Mouse (Mus musculus) myocyte (in vitro differentiated cells): ENCODE data around the gene Slc38a3. TPM values are rescaled to one million over a fixed set of nuclear protein-coding genes. Genes with fewer than 3 reads are reported as not detected.
"Not testable (repeated sequence)": the region's sequence is repeated elsewhere in the genome, so short reads cannot be mapped to it uniquely, and the experiment has no call there.

ENCODE experiments used
- H3K27me3 ChIP-seq: one replicate; pipeline ENCODE4 v1.6.1; 2011; ENCODE audit not compliant: control insufficient read depth, insufficient read depth, insufficient read length
- H3K36me3 ChIP-seq: one replicate; pipeline ENCODE4 v1.6.1; 2011; ENCODE audit not compliant: control insufficient read depth, insufficient read depth
- H3K4me2 ChIP-seq: one replicate; pipeline ENCODE4 v1.6.1; 2011; ENCODE audit warnings: low read depth, control low read depth
- H3K4me3 ChIP-seq: one replicate; pipeline ENCODE4 v1.5.1; 2011; ENCODE audit warnings: mild to moderate bottlenecking, control low read depth, moderate library complexity
- H3K79me2 ChIP-seq: one replicate; pipeline ENCODE4 v1.6.1; 2011; ENCODE audit not compliant: control insufficient read depth, insufficient read depth
- H3ac ChIP-seq: one replicate; pipeline ENCODE4 v1.6.1; 2011; ENCODE audit not compliant: control insufficient read depth, insufficient read length
- CEBPB ChIP-seq: IDR thresholded peaks from 2 replicates; pipeline ENCODE4 v1.6.1; 2011; ENCODE audit warnings: mild to moderate bottlenecking, moderate library complexity; ENCODE audit not compliant: poor library complexity, insufficient read depth, severe bottlenecking
- E2F4 ChIP-seq: IDR thresholded peaks from one replicate; pipeline ENCODE4 v1.6.1; 2011; ENCODE audit warnings: mild to moderate bottlenecking, control low read depth, moderate library complexity; ENCODE audit not compliant: insufficient read depth
- MAX ChIP-seq: IDR thresholded peaks from one replicate; pipeline ENCODE4 v1.6.1; 2011; ENCODE audit warnings: low read depth, mild to moderate bottlenecking, control low read depth
- MYOD1 ChIP-seq, 3 experiments: IDR thresholded peaks; one replicate each; pipeline ENCODE4 v1.6.1; 2011; ENCODE audit warnings: control low read depth in 2 of 3, low read depth in 2 of 3, mild to moderate bottlenecking in 2 of 3, moderate library complexity in 1 of 3; ENCODE audit not compliant: insufficient read length in 2 of 3, control insufficient read depth in 1 of 3
- MYOG ChIP-seq, 3 experiments: IDR thresholded peaks; one replicate each; pipeline ENCODE4 v1.6.1; 2011; ENCODE audit warnings: control low read depth in 2 of 3, low read depth in 2 of 3, mild to moderate bottlenecking in 2 of 3; ENCODE audit not compliant: insufficient read length in 2 of 3, control insufficient read depth in 1 of 3, insufficient read depth in 1 of 3
- POLR2A ChIP-seq: IDR thresholded peaks from one replicate; pipeline ENCODE4 v1.6.1; 2011; ENCODE audit warnings: low read depth, mild to moderate bottlenecking, control low read depth, moderate library complexity; ENCODE audit not compliant: insufficient read length
- POLR2AphosphoS2 ChIP-seq: IDR thresholded peaks from one replicate; pipeline ENCODE4 v1.6.1; 2011; ENCODE audit warnings: low read depth, control low read depth; ENCODE audit not compliant: insufficient read length
- REST ChIP-seq: IDR thresholded peaks from one replicate; pipeline ENCODE4 v1.6.1; 2011; ENCODE audit warnings: mild to moderate bottlenecking, control low read depth, moderate library complexity; ENCODE audit not compliant: insufficient read depth, insufficient read length
- SRF ChIP-seq: IDR thresholded peaks from one replicate; pipeline ENCODE4 v1.6.1; 2011; ENCODE audit warnings: low read depth; ENCODE audit not compliant: control insufficient read depth, insufficient read length
- TCF12 ChIP-seq: IDR thresholded peaks from one replicate; pipeline ENCODE4 v1.6.1; 2011; ENCODE audit warnings: mild to moderate bottlenecking, control low read depth; ENCODE audit not compliant: poor library complexity, insufficient read depth, severe bottlenecking
- TCF3 ChIP-seq: IDR thresholded peaks from one replicate; pipeline ENCODE4 v1.6.1; 2011; ENCODE audit warnings: low read depth, control low read depth; ENCODE audit not compliant: insufficient read length
- USF1 ChIP-seq: IDR thresholded peaks from one replicate; pipeline ENCODE4 v1.6.1; 2011; ENCODE audit warnings: low read depth, mild to moderate bottlenecking, control low read depth, moderate library complexity
- polyA plus RNA-seq: library from polyadenylated mRNA; unstranded; fragments of >200 nt; fragmentation: generic; extraction: Trizol; gene quantifications from one replicate; pipeline ENCODE4 v1.2.1, GENCODE M21; 2012; ENCODE audit warnings: missing spikeins

Slc38a3 gene
- polyA plus RNA-seq, 1 experiment = 0.06 TPM

GRCm38 (mm10) chr9:107688415-107688814 lies 19.1 kb upstream of the Slc38a3 start:
- H3K4me3 ChIP-seq = no peak overlapping the region
- H3K27me3 ChIP-seq = peaks cover 62% of the 10 kb centered on the region
- no peak overlapping the region for H3K4me2 ChIP-seq
- H3K79me2 ChIP-seq = no peaks in the 10 kb centered on the region
- TF ChIP-seq SRF (no peak), E2F4 (no peak), POLR2A (no peak), MAX (no peak), CEBPB (no peak), MYOG (IDR thresholded peaks at IDR 0.05; ENCODE audit: control insufficient read depth in 1 of 3, insufficient read depth in 1 of 3, insufficient read length in 2 of 3, low read depth in 2 of 3) (no peak), POLR2AphosphoS2 (no peak), TCF12 (no peak), TCF3 (no peak), MYOD1 (IDR thresholded peaks at IDR 0.05; ENCODE audit: control insufficient read depth in 1 of 3, insufficient read length in 2 of 3, low read depth in 2 of 3) (no peak), USF1 (no peak), REST (no peak)
- H3K36me3 ChIP-seq = no peaks in the 10 kb centered on the region
- H3ac ChIP-seq = no peak overlapping the region

GRCm38 (mm10) chr9:107685231-107685981 lies 16.1 kb upstream of the Slc38a3 start:
- Histone ChIP-seq H3ac (no peak overlapping the region), H3K4me3 (no peak overlapping the region), H3K36me3 (no peaks in the 10 kb centered on the region), H3K4me2 (no peak overlapping the region), H3K79me2 (no peaks in the 10 kb centered on the region), H3K27me3 (peaks cover 62% of the 10 kb centered on the region)
- no peak for TF ChIP-seq SRF
- peak in 1 of 3 experiments; percentile 33 for TF ChIP-seq MYOD1 (IDR thresholded peaks at IDR 0.05; ENCODE audit: control insufficient read depth in 1 of 3, insufficient read length in 2 of 3, low read depth in 2 of 3)
- TF ChIP-seq USF1 = no peak

- Histone ChIP-seq H3K27me3 (peaks cover 59% of the 10 kb centered on the region), H3K36me3 (no peaks in the 10 kb centered on the region), H3K4me3 (no peak overlapping the region), H3K79me2 (no peaks in the 10 kb centered on the region), H3ac (no peak overlapping the region), H3K4me2 (no peak overlapping the region)
- no peak for TF ChIP-seq TCF3
Measured at GRCm38 (mm10) chr9:107682405-107682804, 13.1 kb upstream of the Slc38a3 start.

- H3K36me3 ChIP-seq = no peaks in the 10 kb centered on the region
- no peak within 1 kb of the TSS for H3K4me3 ChIP-seq
- H3ac ChIP-seq = no peak within 1 kb of the TSS
- H3K4me2 ChIP-seq = no peak within 1 kb of the TSS
- TF ChIP-seq TCF3 = no peak
- TF ChIP-seq USF1 = no peak
- no peak for TF ChIP-seq POLR2AphosphoS2
- no peak for TF ChIP-seq REST
- no peak for TF ChIP-seq MYOD1 (IDR thresholded peaks at IDR 0.05; ENCODE audit: control insufficient read depth in 1 of 3, insufficient read length in 2 of 3, low read depth in 2 of 3)
- TF ChIP-seq POLR2A = no peak
- TF ChIP-seq SRF = no peak
- no peak for TF ChIP-seq MYOG (IDR thresholded peaks at IDR 0.05; ENCODE audit: control insufficient read depth in 1 of 3, insufficient read depth in 1 of 3, insufficient read length in 2 of 3, low read depth in 2 of 3)
- TF ChIP-seq CEBPB = no peak
- no peak for TF ChIP-seq TCF12
- no peak for TF ChIP-seq MAX
- TF ChIP-seq E2F4 = no peak
- peaks cover 67% of the 10 kb centered on the region for H3K27me3 ChIP-seq
- no peaks in the 10 kb centered on the region for H3K79me2 ChIP-seq
Measured at GRCm38 (mm10) chr9:107679501-107679900, 10.2 kb upstream of the Slc38a3 start, which contains the start of gene Gnat1. Gene Gnat1, minus strand, starts transcription at chr9:107679712.

- H3K4me3 ChIP-seq = no peak overlapping the region
- peaks cover 67% of the 10 kb centered on the region for H3K27me3 ChIP-seq
- H3K4me2 ChIP-seq = no peak overlapping the region
- TF ChIP-seq MYOG (IDR thresholded peaks at IDR 0.05; ENCODE audit: control insufficient read depth in 1 of 3, insufficient read depth in 1 of 3, insufficient read length in 2 of 3, low read depth in 2 of 3) (no peak), REST (no peak), POLR2A (no peak), SRF (no peak)
- no peaks in the 10 kb centered on the region for H3K36me3 ChIP-seq
- H3K79me2 ChIP-seq = no peaks in the 10 kb centered on the region
- H3ac ChIP-seq = no peak overlapping the region
Measured at GRCm38 (mm10) chr9:107678861-107679260, 9.5 kb upstream of the Slc38a3 start.

GRCm38 (mm10) chr9:107677819-107678526 lies 8.6 kb upstream of the Slc38a3 start:
- H3ac ChIP-seq, H3K4me2 ChIP-seq, H3K36me3 ChIP-seq, H3K4me3 ChIP-seq, H3K79me2 ChIP-seq: not testable (repeated sequence)
- peaks cover 71% of the 10 kb centered on the region for H3K27me3 ChIP-seq
